Mouse (Mus musculus): Measurements from ENCODE around the gene Bcl9l.
"Not testable (repeated sequence)": the region's sequence is repeated elsewhere in the genome, so short reads cannot be mapped to it uniquely, and the experiment has no call there.

The Bcl9l gene

GRCm38 (mm10) chr9:44482552-44482951 lies at the start of gene Bcl9l:
Gene Bcl9l, plus strand, starts transcription at chr9:44482825.
- peak; percentile 94 for DNase-seq (ENCODE audit: low spot score)

GRCm38 (mm10) chr9:44435747-44436146 lies 46.9 kb upstream of the Bcl9l start:
- no peak for DNase-seq (ENCODE audit: low spot score)

DNA sequence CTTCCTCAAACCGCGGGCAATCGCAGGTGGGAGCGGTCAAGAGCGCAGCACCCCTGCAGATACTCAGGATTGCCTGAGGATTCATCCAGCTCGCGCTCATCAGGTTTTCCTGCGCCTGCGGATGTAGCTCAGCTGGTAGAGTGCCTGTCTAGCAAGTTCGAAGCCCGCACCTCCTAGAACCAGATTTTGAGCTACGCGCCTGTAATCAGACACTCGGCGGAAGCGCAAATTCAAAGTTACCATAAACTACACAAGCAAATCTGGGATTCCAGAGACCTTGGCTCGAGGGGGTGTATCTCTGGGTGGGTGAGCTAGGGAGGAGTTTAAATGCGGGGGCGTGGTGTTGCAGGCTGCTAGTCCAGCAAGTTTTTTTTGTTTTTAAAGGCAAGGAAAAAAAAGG lies 41.7 kb upstream of the Bcl9l start, which contains the start of gene Foxr1:
Foxr1 (minus strand) TSS at position 176 of the 400 bp plus-strand sequence.
- DNase-seq (ENCODE audit: low spot score): no peak

- not testable (repeated sequence) for DNase-seq (ENCODE audit: low spot score)
Observed at GRCm38 (mm10) chr9:44444402-44445025, 38.1 kb upstream of the Bcl9l start.

DNA sequence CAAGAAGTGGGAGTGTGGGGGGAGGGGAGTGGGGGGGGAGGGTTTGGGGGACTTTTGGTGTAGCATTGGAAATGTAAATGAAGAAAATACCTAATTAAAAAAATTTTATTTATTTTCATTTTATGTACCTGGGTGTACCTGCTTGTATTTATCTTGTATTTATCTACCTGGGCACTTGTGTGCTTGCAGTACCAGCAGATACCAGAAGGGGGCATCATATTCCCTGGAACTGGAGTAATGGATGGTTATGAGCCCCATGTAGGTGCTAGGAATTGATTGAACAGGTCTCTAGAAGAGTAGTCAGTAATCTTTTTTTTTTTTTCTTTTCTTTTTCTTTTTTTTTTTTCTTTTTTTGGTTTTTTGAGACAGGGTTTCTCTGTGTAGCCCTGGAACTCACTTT lies 32.2 kb upstream of the Bcl9l start:
- no peak for DNase-seq (ENCODE audit: low spot score)

DNA sequence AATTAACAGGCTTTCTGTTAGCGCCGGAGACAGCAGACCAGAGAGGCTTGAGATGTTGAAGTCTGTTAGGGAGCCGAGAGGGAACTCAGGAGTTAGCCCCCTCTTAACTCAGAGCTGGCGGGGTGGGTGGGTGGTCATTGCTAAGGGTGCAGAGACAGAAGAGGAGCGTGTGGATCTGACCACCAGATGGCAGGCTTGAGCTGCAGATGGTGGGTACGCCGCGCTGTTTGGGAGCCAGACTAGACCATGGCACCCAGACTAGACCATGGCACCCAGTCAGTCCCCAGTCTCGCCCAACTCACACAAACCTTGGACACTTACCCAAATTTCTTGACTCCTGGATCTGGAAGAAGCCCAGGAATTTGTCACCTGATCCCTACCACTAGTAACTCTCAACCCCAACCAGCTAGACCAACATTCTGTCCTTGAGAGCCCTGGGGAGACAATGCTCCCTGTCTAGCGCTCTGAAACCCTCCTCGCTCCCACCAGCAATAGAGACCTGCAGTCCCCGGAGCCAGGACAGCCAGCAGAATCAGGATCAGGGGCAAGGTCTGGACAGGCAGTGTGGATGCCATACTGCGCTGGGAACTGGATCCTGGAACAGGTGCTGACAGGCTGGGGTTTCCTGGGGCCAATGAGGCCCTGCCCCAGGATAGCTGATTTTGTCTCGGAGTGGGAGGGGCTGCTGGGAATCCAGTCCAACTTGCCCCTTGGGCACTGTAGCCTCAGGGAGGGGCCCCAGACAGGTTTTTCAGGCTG lies 28.3 kb upstream of the Bcl9l start:
- DNase-seq (ENCODE audit: low spot score): peak; percentile 93

DNA sequence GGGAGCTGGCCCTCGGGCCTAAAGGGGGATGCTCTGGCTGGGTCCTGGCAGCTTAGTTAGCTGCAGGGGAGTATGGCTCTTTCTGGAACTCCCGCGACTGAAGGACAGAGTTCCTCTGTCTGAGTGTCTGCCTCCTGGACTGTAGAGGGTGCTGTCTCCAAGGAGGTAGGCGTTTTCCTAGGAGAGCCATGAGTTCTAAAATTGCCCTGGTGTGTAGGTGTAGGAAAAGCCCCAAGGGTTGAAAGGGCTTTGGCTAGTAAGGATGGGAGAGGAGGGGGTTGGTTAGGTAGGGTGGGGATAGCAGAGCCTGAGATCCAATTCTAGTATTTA lies 27.8 kb upstream of the Bcl9l start, which contains the start of gene Upk2:
Upk2 (minus strand) TSS at position 86 of the 330 bp plus-strand sequence.
- DNase-seq (ENCODE audit: low spot score): no peak

DNA sequence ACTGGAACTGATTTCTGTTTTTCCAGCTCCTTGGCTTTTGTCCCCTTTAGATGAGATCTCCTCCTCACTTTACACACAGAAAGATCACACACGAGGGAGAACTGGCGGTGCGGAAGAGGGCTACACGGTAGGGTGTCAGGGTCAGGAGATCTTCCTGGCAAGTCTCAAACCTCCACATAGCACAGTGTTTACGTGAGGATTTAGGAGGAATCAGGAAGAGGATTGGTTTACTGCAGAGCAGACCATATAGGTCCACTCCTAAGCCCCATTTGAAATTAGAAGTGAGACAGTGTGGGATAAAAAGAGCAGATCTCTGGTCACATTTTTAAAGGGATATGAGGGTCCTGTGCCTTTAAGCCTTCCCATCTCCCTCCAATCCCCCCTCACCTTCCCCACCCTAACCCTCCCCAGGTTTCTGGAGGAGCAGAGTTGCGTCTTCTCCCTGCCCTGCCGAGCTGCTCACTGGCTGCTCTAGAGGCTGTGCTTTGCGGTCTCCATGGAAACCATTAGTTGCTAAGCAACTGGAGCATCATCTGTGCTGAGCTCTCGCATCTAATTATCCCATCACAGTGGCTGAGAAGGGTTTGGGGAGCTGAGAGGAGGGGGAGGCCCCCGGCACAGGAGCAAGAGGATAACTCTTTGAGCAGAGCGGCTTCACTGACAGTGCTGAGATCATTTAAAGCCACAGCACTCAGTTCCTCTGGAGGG lies 25.4 kb upstream of the Bcl9l start:
- DNase-seq (ENCODE audit: low spot score): peak; percentile 92

- DNase-seq (ENCODE audit: low spot score): no peak
Observed at GRCm38 (mm10) chr9:44461950-44462349, 20.7 kb upstream of the Bcl9l start.

DNA sequence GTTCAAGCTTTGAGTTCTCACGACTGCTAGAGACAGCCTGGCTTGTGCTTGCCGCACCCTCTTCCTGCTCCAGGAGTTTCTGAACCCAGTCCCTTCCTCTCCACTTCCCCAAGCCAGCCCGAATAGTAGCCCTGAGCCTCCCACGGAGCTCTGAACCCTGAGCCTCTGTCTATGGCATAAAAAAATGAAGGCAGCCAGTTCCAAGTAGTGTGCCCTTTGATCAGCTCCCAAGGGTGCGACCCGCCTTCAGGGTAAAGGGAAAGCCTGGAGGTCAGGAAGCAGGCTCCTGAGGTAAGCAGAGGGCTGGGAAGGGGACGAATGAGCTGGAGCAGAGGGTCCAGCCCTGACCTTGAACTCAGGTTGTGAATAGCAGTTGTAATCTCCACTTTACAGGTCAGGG lies 14.4 kb upstream of the Bcl9l start:
- no peak for DNase-seq (ENCODE audit: low spot score)

GRCm38 (mm10) chr9:44468800-44469199 lies 13.8 kb upstream of the Bcl9l start:
- no peak for DNase-seq (ENCODE audit: low spot score)

DNA sequence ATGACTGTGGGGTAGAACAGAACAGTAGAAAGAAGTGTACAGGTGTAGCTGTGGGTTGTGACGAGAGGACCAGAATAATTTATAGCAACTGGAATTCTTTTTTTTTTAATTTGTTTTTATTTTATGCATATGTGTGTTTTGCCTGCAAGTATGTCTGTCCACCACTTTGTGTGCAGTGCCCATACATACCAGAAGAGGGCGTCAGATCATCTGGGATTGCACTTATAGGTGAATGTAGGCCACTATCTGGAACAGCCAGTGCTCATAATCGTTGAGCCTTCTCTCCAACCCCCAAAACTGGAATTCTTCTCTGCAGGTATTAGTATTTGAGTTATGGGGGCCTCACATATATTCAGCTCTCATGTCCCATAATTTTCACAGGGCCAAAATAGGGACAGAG lies 9.4 kb upstream of the Bcl9l start:
- DNase-seq (ENCODE audit: low spot score): no peak

- DNase-seq (ENCODE audit: low spot score): no peak
Observed at GRCm38 (mm10) chr9:44474327-44474726, 8.3 kb upstream of the Bcl9l start.

- DNase-seq (ENCODE audit: low spot score): no peak
Observed at GRCm38 (mm10) chr9:44475936-44476335, 6.7 kb upstream of the Bcl9l start.

- peak; percentile 78 for DNase-seq (ENCODE audit: low spot score)
Observed at GRCm38 (mm10) chr9:44477339-44478228, 5.0 kb upstream of the Bcl9l start.

DNA sequence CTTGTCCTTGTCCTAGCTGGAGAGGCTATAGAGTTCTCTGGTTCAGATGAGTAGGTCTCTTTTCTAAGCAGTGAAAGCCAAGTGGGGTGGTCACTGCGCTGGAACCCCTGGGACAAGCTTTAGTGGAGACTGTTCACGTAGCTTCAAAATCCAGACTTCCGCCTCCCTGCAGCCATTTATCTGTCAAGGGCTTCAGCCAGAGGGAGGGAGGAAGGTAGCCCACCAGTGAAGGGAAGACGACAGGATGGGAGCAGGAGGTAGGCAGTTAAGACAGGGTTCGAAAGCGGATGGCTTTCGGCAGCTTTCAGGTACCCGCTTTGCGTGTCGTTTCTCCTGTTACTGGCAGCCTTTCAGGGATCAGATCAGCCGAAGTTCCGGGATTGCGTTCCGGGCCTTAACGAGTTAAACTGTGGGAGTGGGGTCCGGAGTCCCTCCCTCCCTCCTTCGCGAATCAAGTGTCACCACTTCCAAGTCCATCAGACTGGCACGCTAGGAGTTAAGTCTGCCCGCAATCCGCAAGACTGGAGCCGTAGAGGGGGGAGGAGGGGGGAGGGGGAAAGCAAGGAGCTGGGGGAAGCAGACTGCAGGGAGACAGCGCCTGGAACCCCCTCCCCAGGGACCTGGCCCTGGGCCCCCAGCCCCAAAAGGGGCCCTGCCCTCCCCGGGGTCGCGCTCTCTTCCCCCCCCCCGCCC lies 4.2 kb upstream of the Bcl9l start:
- peak; percentile 95 for DNase-seq (ENCODE audit: low spot score)

DNA sequence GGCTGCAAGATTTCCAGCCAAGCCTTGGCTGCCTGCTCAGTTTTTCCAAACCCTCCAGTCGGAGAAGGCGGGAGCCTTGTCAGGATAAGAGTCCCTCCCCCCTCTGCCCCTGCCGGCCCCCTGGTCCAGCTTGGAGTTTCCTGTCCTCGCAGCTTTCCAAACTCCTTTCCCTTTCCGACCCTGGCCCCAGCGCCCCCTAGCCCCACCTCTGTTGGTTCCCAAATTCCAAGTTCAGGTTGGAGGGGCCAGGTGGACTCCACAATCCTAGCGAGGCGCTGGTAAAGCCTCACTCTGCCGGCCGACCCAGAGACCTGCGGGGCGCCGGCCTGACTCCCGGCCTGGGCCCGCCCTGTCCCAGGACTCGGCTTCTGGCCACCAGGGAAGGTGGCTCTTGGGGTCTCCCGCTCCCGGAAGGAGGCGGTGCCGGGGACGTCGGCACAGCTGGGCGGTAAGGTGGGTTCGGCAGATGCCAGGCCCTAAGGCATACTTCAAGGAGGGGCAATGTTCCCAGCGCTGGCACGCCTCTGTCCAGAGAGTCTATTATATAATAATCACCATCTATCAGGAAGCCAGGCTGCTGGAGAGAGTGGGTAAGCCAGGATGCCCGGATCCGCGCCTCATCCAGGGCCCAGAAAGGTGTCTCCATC lies 3.5 kb upstream of the Bcl9l start:
- peak; percentile 86 for DNase-seq (ENCODE audit: low spot score)

GRCm38 (mm10) chr9:44479628-44480428 lies 2.8 kb upstream of the Bcl9l start:
- peak; percentile 94 for DNase-seq (ENCODE audit: low spot score)

DNA sequence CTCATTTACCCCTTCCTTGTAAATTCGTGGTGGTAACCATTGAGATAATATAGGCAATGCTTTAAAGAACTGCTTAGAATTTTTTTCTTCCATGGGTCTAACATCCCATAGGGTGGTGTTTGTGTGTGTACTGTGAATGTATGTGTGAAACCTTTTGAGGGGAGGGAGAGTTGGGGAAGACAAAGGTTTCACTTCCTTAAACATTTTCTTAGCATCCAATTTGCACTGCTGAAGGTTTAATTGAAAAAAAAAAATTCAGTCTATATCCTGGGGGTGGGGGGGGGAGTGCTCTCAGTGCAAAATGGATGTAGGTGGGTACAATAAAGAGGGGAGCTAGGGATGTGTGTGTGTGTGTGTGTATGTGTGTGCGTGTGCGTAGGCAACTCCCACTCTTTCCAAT lies 513 bp upstream of the Bcl9l start:
- DNase-seq (ENCODE audit: low spot score): no peak

- peak; percentile 29 for DNase-seq (ENCODE audit: low spot score)
Observed at GRCm38 (mm10) chr9:44483041-44483509, 450 bp downstream of the Bcl9l start.
